Mouse (Mus musculus) liver, postnatal 0 days (tissue): ENCODE results near the gene Synj1. TPM values are rescaled to one million over a fixed set of nuclear protein-coding genes. Genes with fewer than 3 reads are reported as not detected.
A peak's percentile ranks its signal among the peaks of the same experiment; 100 is the strongest.

ENCODE experiments used
- ATAC-seq: fragments of 200-750 bp; cut with Nextera tagmentation; 2 replicates; pipeline ENCODE4 v1.8.0; 2017; ENCODE audit warnings: mild to moderate bottlenecking, moderate library complexity
- DNase-seq: peaks from one replicate; pipeline ENCODE4 v3.0.0-alpha.2; 2016
- H3K27ac ChIP-seq: fragments of 300-500 bp; sonication (generic); 2 replicates; pipeline ENCODE4 v1.5.1; 2014; ENCODE audit warnings: antibody characterized with exemption, moderate library complexity, mild to moderate bottlenecking, low read depth
- H3K27me3 ChIP-seq: fragments of 300-500 bp; sonication (generic); 2 replicates; pipeline ENCODE4 v1.6.1; 2014; ENCODE audit warnings: low read length, control low read depth, mixed read lengths; ENCODE audit not compliant: insufficient read depth
- H3K36me3 ChIP-seq: fragments of 300-500 bp; sonication (generic); replicated peaks from 2 replicates; pipeline ENCODE4 v1.6.1; 2014; ENCODE audit warnings: mild to moderate bottlenecking, control low read depth, low read length, moderate library complexity, mixed read lengths; ENCODE audit not compliant: insufficient read depth
- H3K4me1 ChIP-seq: fragments of 300-500 bp; sonication (generic); 2 replicates; pipeline ENCODE4 v1.6.1; 2014; ENCODE audit warnings: antibody characterized with exemption, mild to moderate bottlenecking, control low read depth; ENCODE audit not compliant: insufficient read depth
- H3K4me2 ChIP-seq: fragments of 300-500 bp; sonication (generic); 2 replicates; pipeline ENCODE4 v1.6.1; 2014; ENCODE audit warnings: low read depth, mild to moderate bottlenecking, low read length, moderate library complexity, mixed read lengths
- H3K4me3 ChIP-seq: fragments of 300-500 bp; sonication (generic); 2 replicates; pipeline ENCODE4 v1.5.1; 2014; ENCODE audit warnings: low read depth, low read length
- H3K9ac ChIP-seq: fragments of 300-500 bp; sonication (generic); replicated peaks from 2 replicates; pipeline ENCODE4 v1.6.1; 2014; ENCODE audit warnings: mild to moderate bottlenecking, moderate library complexity
- H3K9me3 ChIP-seq: fragments of 300-500 bp; sonication (generic); 2 replicates; pipeline ENCODE4 v1.6.1; 2016; ENCODE audit warnings: mild to moderate bottlenecking, control low read depth, low read length, mixed read lengths
- CTCF ChIP-seq: sonication (generic); IDR thresholded peaks from 2 replicates; pipeline ENCODE4 v1.5.1; 2016; ENCODE audit warnings: antibody characterized with exemption, low read depth
- EP300 ChIP-seq: IDR thresholded peaks from 2 replicates; pipeline ENCODE4 v1.6.1; 2016; ENCODE audit warnings: antibody characterized with exemption, low read depth, mild to moderate bottlenecking
- WGBS: fragments of 180-500 bp; shearing (Covaris S2); extraction: QIAGEN DNeasy Blood & Tissue Kit; methylation state at CpG from one replicate; pipeline ENCODE4 v1.1.7; 2014; ENCODE audit not compliant: insufficient replicate concordance; 5-methylcytosine and 5-hydroxymethylcytosine counted together
- polyA plus RNA-seq: library from polyadenylated mRNA; unstranded; fragments of >200 nt; fragmentation: Nextera tagmentation; extraction: Ambion mirVana; gene quantifications from 2 replicates; pipeline ENCODE4 v1.2.1, GENCODE M21; 2015

The Synj1 gene
- polyA plus RNA-seq, 1 experiment from 2014 or later, result 8.6 TPM

DNA sequence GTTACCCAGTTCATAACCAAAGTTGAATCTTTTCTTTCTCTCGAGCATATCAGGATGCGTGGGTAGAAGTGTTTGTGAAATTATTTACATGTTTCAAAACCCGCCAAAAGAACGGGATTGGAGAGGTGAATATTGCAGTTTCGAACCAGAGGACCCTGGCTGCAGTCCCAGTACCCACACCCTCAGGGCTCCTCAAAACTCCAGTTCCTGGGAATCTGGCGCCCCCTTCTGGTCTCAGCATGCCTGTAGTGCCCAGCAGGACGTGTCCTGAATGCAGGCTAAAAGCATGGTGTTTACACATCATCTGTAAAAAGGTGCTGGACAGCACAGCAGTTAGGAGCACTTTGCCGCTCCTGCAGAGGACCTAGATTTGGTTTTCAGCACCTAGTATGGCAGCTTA, 34.4 kb upstream of the Synj1 start:
- peaks cover 16% of the 10 kb centered on the region for H3K4me1 ChIP-seq
- WGBS, result 64% methylated on average over 8 of the region's 8 CpGs
- H3K4me2 ChIP-seq, result peak overlapping the region; percentile 82
- H3K4me3 ChIP-seq, result no peak overlapping the region
- ATAC-seq, result no peak
- H3K9me3 ChIP-seq, result no peaks in the 10 kb centered on the region
- no peak overlapping the region for H3K9ac ChIP-seq
- no peak overlapping the region for H3K27ac ChIP-seq
- H3K27me3 ChIP-seq, result no peaks in the 10 kb centered on the region
- peak; percentile 66 for DNase-seq
- TF ChIP-seq EP300 (no peak), CTCF (peak; percentile 74)
- peaks cover 5% of the 10 kb centered on the region for H3K36me3 ChIP-seq

DNA sequence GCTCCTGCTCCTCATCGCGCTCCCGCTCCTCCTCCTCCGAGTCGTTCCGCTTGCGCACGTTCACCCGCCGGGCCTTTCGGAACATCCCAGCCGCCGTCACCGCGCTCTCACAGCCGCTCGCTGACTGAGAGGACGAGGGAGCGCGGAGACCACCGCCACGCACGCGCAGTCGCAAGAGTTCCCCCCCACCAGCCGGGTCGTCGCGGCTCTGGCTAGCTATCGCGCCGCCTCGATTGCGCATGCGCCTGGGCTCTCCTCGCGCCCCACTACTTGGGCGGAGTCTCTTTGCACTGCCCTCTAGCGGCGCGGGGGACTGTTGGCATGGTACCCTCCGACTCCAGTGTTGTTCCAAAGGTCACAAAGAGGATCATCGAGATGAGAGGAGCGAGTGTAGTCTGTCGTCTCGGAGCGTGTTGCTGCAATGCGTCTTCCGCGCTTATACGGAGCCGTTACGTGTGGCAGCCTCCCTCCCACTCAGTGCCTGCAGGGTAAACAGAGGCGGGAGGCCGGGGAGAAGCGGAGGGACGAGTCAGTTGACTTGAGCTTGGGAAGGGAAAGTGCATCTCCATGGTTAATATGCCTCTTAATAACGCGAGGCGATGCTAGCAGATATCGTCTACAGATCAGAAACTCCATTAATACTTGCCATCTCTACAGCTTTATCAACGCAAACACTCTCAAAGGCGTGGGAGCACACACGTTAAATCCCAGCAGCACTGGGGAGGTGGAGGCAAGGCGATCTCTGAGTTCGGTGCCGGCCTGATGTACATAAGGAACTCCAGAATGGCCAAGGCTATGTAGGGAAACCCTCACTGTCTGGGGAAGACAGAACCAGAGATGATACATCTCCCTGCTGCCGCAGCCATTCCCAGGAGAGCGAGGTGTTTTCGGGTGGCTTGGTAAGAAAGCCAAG, 33.4 kb upstream of the Synj1 start, which contains the start of gene Paxbp1:
TSS of gene Paxbp1 (minus strand) at position 274 of the 913 bp plus-strand sequence.
- Histone ChIP-seq H3K27me3 (no peaks in the 10 kb centered on the region), H3K4me2 (peak within 1 kb of the TSS; percentile 82), H3K9ac (peak within 1 kb of the TSS; percentile 88), H3K4me1 (peaks cover 18% of the 10 kb centered on the region), H3K4me3 (peak within 1 kb of the TSS; percentile 73), H3K36me3 (peaks cover 11% of the 10 kb centered on the region), H3K27ac (peak within 1 kb of the TSS; percentile 92), H3K9me3 (no peaks in the 10 kb centered on the region)
- peak; percentile 93 for ATAC-seq
- no peak for TF ChIP-seq EP300
- peak; percentile 100 for TF ChIP-seq CTCF
- 2% methylated on average over 59 of the region's 70 CpGs for WGBS
- peak; percentile 99 for DNase-seq

GRCm38 (mm10) chr16:91043461-91044248, 32.5 kb upstream of the Synj1 start:
- under 1% methylated on average over 37 of the region's 63 CpGs for WGBS
- TF ChIP-seq EP300, result no peak
- no peak for TF ChIP-seq CTCF
- DNase-seq, result peak; percentile 73

DNA sequence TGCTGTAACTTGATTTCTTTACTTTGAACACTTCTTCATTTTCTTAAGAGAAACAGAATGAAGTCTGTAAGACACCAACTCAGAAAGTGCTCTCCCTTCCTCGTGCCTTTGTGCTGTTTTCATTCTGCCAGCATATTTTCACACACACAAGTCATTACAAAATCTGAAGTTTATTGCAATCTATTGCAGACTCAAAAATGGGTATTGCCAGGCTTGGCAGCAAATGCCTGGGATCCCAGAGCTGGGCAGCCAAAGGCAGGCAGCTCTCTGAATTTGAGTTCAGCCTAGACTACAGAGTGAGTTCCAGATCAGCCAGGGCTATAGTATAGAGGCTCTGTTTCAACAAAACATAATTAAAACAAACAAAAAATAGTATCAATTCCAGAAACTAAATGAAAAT, 31.5 kb upstream of the Synj1 start:
- H3K4me3 ChIP-seq, result peak overlapping the region; percentile 73
- DNase-seq, result no peak
- peak overlapping the region; percentile 82 for H3K4me2 ChIP-seq
- TF ChIP-seq EP300 (no peak), CTCF (no peak)
- no peak overlapping the region for H3K27ac ChIP-seq
- peaks cover 20% of the 10 kb centered on the region for H3K4me1 ChIP-seq
- 0 out of 2 replicates have a peak overlapping the region, but pooled peaks have one; percentile 2 for H3K9ac ChIP-seq
- H3K9me3 ChIP-seq, result no peaks in the 10 kb centered on the region
- no peak for ATAC-seq
- peaks cover 18% of the 10 kb centered on the region for H3K36me3 ChIP-seq
- no peaks in the 10 kb centered on the region for H3K27me3 ChIP-seq
- 50% methylated on average over 1 of the region's 1 CpGs for WGBS

More at GRCm38 (mm10) chr16:91043461-91044248, 32.5 kb upstream of the Synj1 start:
- peak overlapping the region; percentile 92 for H3K27ac ChIP-seq
- peak; percentile 72 for ATAC-seq
- H3K4me3 ChIP-seq, result peak overlapping the region; percentile 73
- no peaks in the 10 kb centered on the region for H3K27me3 ChIP-seq
- no peaks in the 10 kb centered on the region for H3K9me3 ChIP-seq
- H3K4me2 ChIP-seq, result peak overlapping the region; percentile 82
- H3K4me1 ChIP-seq, result peaks cover 18% of the 10 kb centered on the region
- H3K9ac ChIP-seq, result peak overlapping the region; percentile 88
- H3K36me3 ChIP-seq, result peaks cover 15% of the 10 kb centered on the region

GRCm38 (mm10) chr16:91035866-91036265, 24.8 kb upstream of the Synj1 start:
- Histone ChIP-seq H3K9ac (no peak overlapping the region), H3K4me2 (no peak overlapping the region), H3K4me1 (peaks cover 8% of the 10 kb centered on the region), H3K27me3 (no peaks in the 10 kb centered on the region), H3K9me3 (no peaks in the 10 kb centered on the region), H3K36me3 (peaks cover 71% of the 10 kb centered on the region), H3K4me3 (no peak overlapping the region), H3K27ac (no peak overlapping the region)
- DNase-seq, result no peak
- TF ChIP-seq CTCF, result no peak
- TF ChIP-seq EP300, result no peak
- ATAC-seq, result no peak
- WGBS, result 87% methylated on average over 10 of the region's 10 CpGs

DNA sequence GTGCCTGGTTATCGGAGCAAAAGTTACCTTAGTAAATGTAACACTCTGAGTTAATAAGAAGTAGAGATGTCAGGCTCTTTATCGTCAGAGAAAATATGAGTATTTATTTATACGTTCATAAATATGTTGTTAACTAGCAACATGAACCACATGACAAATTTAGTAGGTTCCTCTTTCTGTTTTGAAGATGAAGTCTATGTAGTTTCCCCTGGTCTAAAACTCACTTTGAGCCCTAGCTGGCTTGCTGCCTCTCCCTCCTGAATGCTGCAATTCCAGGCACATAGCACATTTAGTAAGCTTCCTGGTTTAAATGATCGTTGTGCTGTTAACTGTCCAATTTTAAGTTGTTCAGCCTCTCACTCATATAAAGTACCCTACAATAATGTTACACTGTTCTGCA, 19.6 kb upstream of the Synj1 start:
- no peak for ATAC-seq
- WGBS, result 81% methylated on average over 4 of the region's 4 CpGs
- peaks cover 78% of the 10 kb centered on the region for H3K36me3 ChIP-seq

More for the DNA sequence above, 19.6 kb upstream of the Synj1 start:
- Histone ChIP-seq H3K4me1 (no peaks in the 10 kb centered on the region), H3K9me3 (no peaks in the 10 kb centered on the region), H3K27ac (no peak overlapping the region), H3K27me3 (no peaks in the 10 kb centered on the region), H3K4me3 (no peak overlapping the region), H3K9ac (no peak overlapping the region), H3K4me2 (no peak overlapping the region)
- TF ChIP-seq EP300 (no peak), CTCF (no peak)
- no peak for DNase-seq
